Mouse (Mus musculus) midbrain, postnatal 0 days (tissue): ENCODE measurements around the gene Srgap2. TPM values are rescaled to one million over a fixed set of nuclear protein-coding genes. Genes with fewer than 3 reads are reported as not detected.

Experiments
- ATAC-seq: fragments of 200-750 bp; cut with Nextera tagmentation; 2 replicates; pipeline ENCODE4 v1.8.0; 2017; ENCODE audit warnings: moderate number of reproducible peaks, mild to moderate bottlenecking, moderate TSS enrichment, moderate library complexity; ENCODE audit not compliant: low FRiP score
- DNase-seq: peaks from one replicate; pipeline ENCODE4 v3.0.0-alpha.2; 2015; ENCODE audit warnings: low spot score
- H3K27ac ChIP-seq: fragments of 300-500 bp; sonication (generic); 2 replicates; pipeline ENCODE4 v1.5.1; 2014; ENCODE audit warnings: low read depth, mild to moderate bottlenecking, low read length, mixed read lengths
- H3K27me3 ChIP-seq: fragments of 300-500 bp; sonication (generic); 2 replicates; pipeline ENCODE4 v1.6.1; 2014; ENCODE audit warnings: low read length, control low read depth, mixed read lengths; ENCODE audit not compliant: insufficient read depth
- H3K36me3 ChIP-seq: fragments of 300-500 bp; sonication (generic); 2 replicates; pipeline ENCODE4 v1.6.1; 2014; ENCODE audit warnings: low read length, control low read depth, mixed read lengths; ENCODE audit not compliant: insufficient read depth
- H3K4me1 ChIP-seq: fragments of 300-500 bp; sonication (generic); 2 replicates; pipeline ENCODE4 v1.6.1; 2014; ENCODE audit warnings: mild to moderate bottlenecking, control low read depth, antibody characterized with exemption, low read length, mixed read lengths; ENCODE audit not compliant: insufficient read depth
- H3K4me2 ChIP-seq: fragments of 300-500 bp; sonication (generic); 2 replicates; pipeline ENCODE4 v1.6.1; 2014; ENCODE audit warnings: low read depth, mild to moderate bottlenecking, low read length, mixed read lengths; ENCODE audit not compliant: poor library complexity, severe bottlenecking
- H3K4me3 ChIP-seq: fragments of 300-500 bp; sonication (generic); 2 replicates; pipeline ENCODE4 v1.5.1; 2014; ENCODE audit warnings: low read depth, mild to moderate bottlenecking, low read length, moderate library complexity
- H3K9ac ChIP-seq: fragments of 300-500 bp; sonication (generic); replicated peaks from 2 replicates; pipeline ENCODE4 v1.6.1; 2014; ENCODE audit warnings: mild to moderate bottlenecking, low read length, moderate library complexity, mixed read lengths; ENCODE audit not compliant: poor library complexity, severe bottlenecking
- H3K9me3 ChIP-seq: fragments of 300-500 bp; sonication (generic); 2 replicates; pipeline ENCODE4 v1.6.1; 2016; ENCODE audit warnings: low read length, control low read depth
- CTCF ChIP-seq: IDR thresholded peaks from 2 replicates; pipeline ENCODE4 v1.5.1; 2016; ENCODE audit warnings: antibody characterized with exemption, mild to moderate bottlenecking
- whole genome bisulfite sequencing: fragments of 180-500 bp; shearing (Covaris S2); extraction: QIAGEN DNeasy Blood & Tissue Kit; methylation state at CpG from one replicate; pipeline ENCODE4 v1.1.7; 2014; 5-methylcytosine and 5-hydroxymethylcytosine counted together
- polyA plus RNA-seq: library from polyadenylated mRNA; unstranded; fragments of >200 nt; fragmentation: Nextera tagmentation; extraction: Ambion mirVana; gene quantifications from 2 replicates; pipeline ENCODE4 v1.2.1, GENCODE M21; 2015
- total RNA-seq: library from RNA; depleted of rRNA; stranded (reverse); fragments of >200 nt; gene quantifications from 2 replicates; pipeline ENCODE4 v1.2.3, GENCODE M21; 2014

Gene Srgap2
- total and polyA plus RNA-seq, 2 experiments from 2014 or later = 26.9 to 76.1 TPM

- no peak overlapping the region for H3K4me2 ChIP-seq
- no peak for TF ChIP-seq CTCF
- ATAC-seq (no peak), DNase-seq (no peak)
- no peak overlapping the region for H3K27ac ChIP-seq
- no peaks in the 10 kb centered on the region for H3K9me3 ChIP-seq
- H3K27me3 ChIP-seq = no peaks in the 10 kb centered on the region
- 65% methylated on average over 1 of the region's 1 CpGs for WGBS
- H3K9ac ChIP-seq = no peak overlapping the region
- H3K36me3 ChIP-seq = no peaks in the 10 kb centered on the region
- no peak overlapping the region for H3K4me3 ChIP-seq
- H3K4me1 ChIP-seq = no peaks in the 10 kb centered on the region; the same call in 1 of the 2 replicates
Measured at GRCm38 (mm10) chr1:131501681-131502080, 25.5 kb downstream of the Srgap2 start.

GRCm38 (mm10) chr1:131498231-131498630 lies 28.9 kb downstream of the Srgap2 start:
- Histone ChIP-seq H3K4me1 (no peaks in the 10 kb centered on the region), H3K9ac (no peak overlapping the region), H3K9me3 (no peaks in the 10 kb centered on the region), H3K27ac (no peak overlapping the region), H3K4me3 (no peak overlapping the region), H3K36me3 (no peaks in the 10 kb centered on the region), H3K4me2 (no peak overlapping the region), H3K27me3 (no peaks in the 10 kb centered on the region)
- ATAC-seq (no peak), DNase-seq (no peak)
- 94% methylated on average over 1 of the region's 1 CpGs for WGBS
- TF ChIP-seq CTCF = no peak

GRCm38 (mm10) chr1:131493966-131494898 lies 32.9 kb downstream of the Srgap2 start:
- Histone ChIP-seq H3K4me1 (no peaks in the 10 kb centered on the region), H3K36me3 (no peaks in the 10 kb centered on the region), H3K4me3 (no peak overlapping the region), H3K27me3 (no peaks in the 10 kb centered on the region), H3K9me3 (no peaks in the 10 kb centered on the region), H3K9ac (no peak overlapping the region), H3K4me2 (no peak overlapping the region), H3K27ac (no peak overlapping the region)
- no peak for TF ChIP-seq CTCF
- WGBS = 75% methylated on average over 4 of the region's 4 CpGs
- DNase-seq (peak; percentile 47), ATAC-seq (no peak)

GRCm38 (mm10) chr1:131492360-131492759 lies 34.8 kb downstream of the Srgap2 start:
- Histone ChIP-seq H3K9ac (no peak overlapping the region), H3K4me2 (no peak overlapping the region), H3K27me3 (no peaks in the 10 kb centered on the region), H3K4me1 (no peaks in the 10 kb centered on the region), H3K27ac (0 out of 2 replicates have a peak overlapping the region, but pooled peaks have one; percentile 18), H3K36me3 (no peaks in the 10 kb centered on the region), H3K9me3 (no peaks in the 10 kb centered on the region), H3K4me3 (no peak overlapping the region)
- DNase-seq (no peak), ATAC-seq (no peak)
- 40% methylated on average over 2 of the region's 2 CpGs for WGBS
- TF ChIP-seq CTCF = no peak

GRCm38 (mm10) chr1:131491579-131491978 lies 35.6 kb downstream of the Srgap2 start:
- no peak for ATAC-seq
- WGBS = 39% methylated on average over 4 of the region's 4 CpGs
- H3K4me2 ChIP-seq = no peak overlapping the region
- DNase-seq = peak; percentile 32
- H3K9me3 ChIP-seq = no peaks in the 10 kb centered on the region
- H3K36me3 ChIP-seq = no peaks in the 10 kb centered on the region
- no peaks in the 10 kb centered on the region for H3K27me3 ChIP-seq
- H3K9ac ChIP-seq = no peak overlapping the region
- H3K27ac ChIP-seq = no peak overlapping the region; the same call in 1 of the 2 replicates
- H3K4me1 ChIP-seq = no peaks in the 10 kb centered on the region
- H3K4me3 ChIP-seq = no peak overlapping the region
- no peak for TF ChIP-seq CTCF

GRCm38 (mm10) chr1:131489312-131489711 lies 37.8 kb downstream of the Srgap2 start:
- no peak overlapping the region for H3K27ac ChIP-seq

More at GRCm38 (mm10) chr1:131489312-131489711, 37.8 kb downstream of the Srgap2 start:
- Histone ChIP-seq H3K9ac (no peak overlapping the region), H3K4me1 (no peaks in the 10 kb centered on the region), H3K9me3 (no peaks in the 10 kb centered on the region), H3K36me3 (no peaks in the 10 kb centered on the region), H3K4me3 (no peak overlapping the region), H3K4me2 (no peak overlapping the region), H3K27me3 (no peaks in the 10 kb centered on the region)
- DNase-seq = peak; percentile 31
- no peak for TF ChIP-seq CTCF
- 73% methylated on average over 3 of the region's 3 CpGs for WGBS
- no peak for ATAC-seq
